Mouse (Mus musculus) hindbrain, postnatal 0 days (tissue): ENCODE measurements around the gene Slc16a10. TPM values are rescaled to one million over a fixed set of nuclear protein-coding genes. Genes with fewer than 3 reads are reported as not detected.

Experiments used
- ATAC-seq: fragments of 200-750 bp; cut with Nextera tagmentation; 2 replicates; pipeline ENCODE4 v1.8.0; 2017; ENCODE audit warnings: mild to moderate bottlenecking, moderate TSS enrichment, moderate library complexity
- DNase-seq: peaks from one replicate; pipeline ENCODE4 v3.0.0-alpha.2; 2015; ENCODE audit warnings: low spot score
- H3K27ac ChIP-seq: fragments of 300-500 bp; sonication (generic); 2 replicates; pipeline ENCODE4 v1.5.1; 2014; ENCODE audit warnings: mild to moderate bottlenecking
- H3K27me3 ChIP-seq: fragments of 300-500 bp; sonication (generic); 2 replicates; pipeline ENCODE4 v1.6.1; 2014; ENCODE audit warnings: low read length, mixed read lengths; ENCODE audit not compliant: insufficient read depth
- H3K36me3 ChIP-seq: fragments of 300-500 bp; sonication (generic); 2 replicates; pipeline ENCODE4 v1.6.1; 2014; ENCODE audit warnings: low read length, mixed read lengths; ENCODE audit not compliant: insufficient read depth
- H3K4me1 ChIP-seq: fragments of 300-500 bp; sonication (generic); 2 replicates; pipeline ENCODE4 v1.6.1; 2014; ENCODE audit warnings: antibody characterized with exemption, low read length, mixed read lengths; ENCODE audit not compliant: insufficient read depth
- H3K4me2 ChIP-seq: fragments of 300-500 bp; sonication (generic); 2 replicates; pipeline ENCODE4 v1.6.1; 2014; ENCODE audit warnings: low read depth, mild to moderate bottlenecking, low read length, moderate library complexity, mixed read lengths
- H3K4me3 ChIP-seq: fragments of 300-500 bp; sonication (generic); 2 replicates; pipeline ENCODE4 v1.5.1; 2014; ENCODE audit warnings: low read length
- H3K9ac ChIP-seq: fragments of 300-500 bp; sonication (generic); replicated peaks from 2 replicates; pipeline ENCODE4 v1.6.1; 2014; ENCODE audit warnings: mild to moderate bottlenecking, low read length, moderate library complexity, mixed read lengths
- H3K9me3 ChIP-seq: fragments of 300-500 bp; sonication (generic); 2 replicates; pipeline ENCODE4 v1.6.1; 2016; ENCODE audit warnings: low read length, mixed read lengths
- CTCF ChIP-seq: IDR thresholded peaks from 2 replicates; pipeline ENCODE4 v1.5.1; 2016; ENCODE audit warnings: antibody characterized with exemption, control low read depth, low read depth
- WGBS: fragments of 180-500 bp; shearing (Covaris S2); extraction: QIAGEN DNeasy Blood & Tissue Kit; methylation state at CpG from one replicate; pipeline ENCODE4 v1.1.7; 2014; 5-methylcytosine and 5-hydroxymethylcytosine counted together
- polyA plus RNA-seq: library from polyadenylated mRNA; unstranded; fragments of >200 nt; fragmentation: Nextera tagmentation; extraction: Ambion mirVana; gene quantifications from 2 replicates; pipeline ENCODE4 v1.2.1, GENCODE M21; 2015
- total RNA-seq: library from RNA; depleted of rRNA; stranded (reverse); fragments of >200 nt; gene quantifications from 2 replicates; pipeline ENCODE4 v1.2.3, GENCODE M21; 2014

Gene Slc16a10
- total and polyA plus RNA-seq, 2 experiments from 2014 or later: 3.4 to 4.1 TPM

DNA sequence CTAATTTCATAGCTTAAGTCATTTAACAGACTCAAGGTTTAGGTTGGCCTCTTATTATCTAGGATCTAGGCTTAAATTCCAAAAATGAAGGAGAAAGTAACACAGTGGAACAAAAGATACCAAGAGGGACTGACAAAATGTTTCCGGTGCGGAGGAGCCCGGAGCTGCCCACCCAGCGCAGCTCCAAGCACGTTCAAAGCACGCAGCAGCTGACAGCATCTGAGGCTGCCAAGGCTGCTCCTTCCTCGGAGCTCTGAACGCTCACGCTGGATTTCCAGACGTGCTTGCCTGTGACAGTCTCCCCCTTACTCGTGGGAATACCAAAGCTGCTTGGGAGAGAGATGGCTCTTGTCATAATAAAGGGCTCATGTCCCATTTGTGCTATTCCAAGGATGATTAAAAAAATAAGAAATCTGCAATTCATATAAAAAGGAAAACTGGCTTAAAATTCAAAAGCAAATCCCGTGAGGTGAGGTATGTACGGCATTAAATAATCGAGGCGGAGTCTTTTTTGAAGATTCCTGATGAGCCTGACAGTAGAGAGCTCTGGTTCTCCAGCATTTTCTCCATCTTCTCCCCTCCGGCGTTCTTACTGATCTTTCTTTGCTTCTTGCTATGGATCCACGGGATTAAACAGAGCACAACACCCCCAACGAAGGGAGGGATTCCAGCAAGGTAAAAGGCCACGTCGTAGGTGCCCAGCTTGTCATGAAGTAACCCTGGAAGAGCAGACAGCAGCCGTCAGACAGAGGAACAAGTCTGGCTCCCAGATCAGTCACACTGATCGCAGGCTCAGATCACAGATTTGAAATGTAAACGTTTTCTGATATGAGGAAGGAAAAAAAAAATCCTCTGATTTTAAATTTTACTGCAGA, 105.1 kb downstream of the Slc16a10 start:
- Histone ChIP-seq H3K27ac (peak overlapping the region; percentile 23; the same call in 1 of the 2 replicates), H3K27me3 (no peaks in the 10 kb centered on the region), H3K36me3 (no peaks in the 10 kb centered on the region), H3K4me2 (0 out of 2 replicates have a peak overlapping the region, but pooled peaks have one; percentile 19), H3K4me3 (no peak overlapping the region), H3K9me3 (no peaks in the 10 kb centered on the region), H3K9ac (0 out of 2 replicates have a peak overlapping the region, but pooled peaks have one; percentile 0), H3K4me1 (no peaks in the 10 kb centered on the region)
- ATAC-seq (peak; percentile 86), DNase-seq (peak; percentile 74)
- WGBS: 59% methylated on average over 24 of the region's 24 CpGs
- TF ChIP-seq CTCF: no peak

DNA sequence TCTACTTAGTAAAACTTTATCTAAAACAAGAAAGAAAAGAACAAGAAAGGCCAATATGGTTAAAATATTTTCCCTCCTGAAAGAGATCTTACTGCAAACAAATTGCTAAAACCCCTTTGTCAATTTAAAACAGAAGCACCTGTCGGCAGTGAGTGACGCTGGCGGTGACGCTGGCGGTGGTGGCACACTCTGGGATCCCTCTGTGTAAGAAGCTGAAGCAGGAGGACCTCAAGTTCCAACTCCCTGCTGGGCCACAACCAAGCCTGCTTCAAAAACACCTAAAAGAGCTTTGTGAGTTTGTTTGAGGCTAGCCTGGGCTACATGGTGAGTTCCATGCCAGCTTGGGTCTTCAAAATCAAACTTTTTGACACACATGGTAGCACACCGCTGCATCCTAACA, 107.1 kb downstream of the Slc16a10 start:
- no peak for TF ChIP-seq CTCF
- Histone ChIP-seq H3K4me3 (no peak overlapping the region), H3K4me2 (no peak overlapping the region), H3K9me3 (no peaks in the 10 kb centered on the region), H3K36me3 (no peaks in the 10 kb centered on the region), H3K27ac (no peak overlapping the region), H3K9ac (no peak overlapping the region), H3K4me1 (no peaks in the 10 kb centered on the region), H3K27me3 (no peaks in the 10 kb centered on the region)
- 97% methylated on average over 6 of the region's 6 CpGs for WGBS
- ATAC-seq (no peak), DNase-seq (no peak)

DNA sequence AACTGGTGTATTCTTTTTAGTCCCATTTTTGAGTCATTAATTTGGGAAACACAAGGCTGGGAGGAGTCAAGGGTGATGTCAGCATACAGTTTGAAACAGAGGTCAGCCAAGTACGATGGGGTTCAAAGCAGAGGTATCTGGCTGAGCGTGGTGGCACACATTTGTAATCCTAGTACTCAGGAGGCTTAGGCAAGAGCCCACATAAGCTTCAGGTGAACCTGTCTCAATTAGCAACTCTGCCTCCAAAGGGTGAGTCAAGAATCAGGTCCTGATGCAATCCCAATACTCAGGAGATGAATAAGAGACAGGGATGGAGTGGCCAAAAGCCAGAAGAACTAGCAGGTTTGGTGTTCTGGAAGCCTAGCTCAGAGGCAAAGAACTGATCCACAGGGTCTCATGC, 109.2 kb downstream of the Slc16a10 start:
- WGBS: 78% methylated on average over 2 of the region's 2 CpGs
- no peak overlapping the region for H3K4me3 ChIP-seq
- no peaks in the 10 kb centered on the region for H3K9me3 ChIP-seq
- DNase-seq (no peak), ATAC-seq (no peak)
- H3K9ac ChIP-seq: no peak overlapping the region
- H3K27ac ChIP-seq: no peak overlapping the region
- H3K36me3 ChIP-seq: no peaks in the 10 kb centered on the region
- no peaks in the 10 kb centered on the region for H3K27me3 ChIP-seq
- TF ChIP-seq CTCF: no peak
- H3K4me1 ChIP-seq: no peaks in the 10 kb centered on the region
- no peak overlapping the region for H3K4me2 ChIP-seq

DNA sequence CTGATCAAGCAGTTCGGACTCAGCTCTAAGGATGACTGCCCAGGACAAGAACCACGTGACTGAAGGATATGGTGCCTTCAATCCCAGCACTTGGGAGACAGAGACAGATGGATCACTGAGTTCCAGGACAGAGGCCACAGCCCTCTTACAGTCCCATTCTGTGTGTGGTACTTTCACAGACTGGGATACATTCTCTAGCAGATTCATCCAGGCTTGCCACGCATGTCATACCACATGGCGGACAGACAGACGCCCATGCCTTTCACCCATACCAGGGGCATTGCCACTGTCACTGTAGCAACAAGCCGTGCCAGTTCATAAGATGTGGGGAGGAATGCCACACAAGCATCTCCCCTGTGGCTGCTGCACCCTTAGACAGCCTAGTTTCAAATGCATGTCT, 111.3 kb downstream of the Slc16a10 start:
- H3K27ac ChIP-seq: no peak overlapping the region
- no peak overlapping the region for H3K9ac ChIP-seq
- no peak for DNase-seq
- H3K9me3 ChIP-seq: no peaks in the 10 kb centered on the region
- no peak overlapping the region for H3K4me3 ChIP-seq
- H3K36me3 ChIP-seq: no peaks in the 10 kb centered on the region
- no peaks in the 10 kb centered on the region for H3K4me1 ChIP-seq
- WGBS: 88% methylated on average over 6 of the region's 6 CpGs
- H3K27me3 ChIP-seq: no peaks in the 10 kb centered on the region
- TF ChIP-seq CTCF: no peak
- no peak overlapping the region for H3K4me2 ChIP-seq
- ATAC-seq: no peak

DNA sequence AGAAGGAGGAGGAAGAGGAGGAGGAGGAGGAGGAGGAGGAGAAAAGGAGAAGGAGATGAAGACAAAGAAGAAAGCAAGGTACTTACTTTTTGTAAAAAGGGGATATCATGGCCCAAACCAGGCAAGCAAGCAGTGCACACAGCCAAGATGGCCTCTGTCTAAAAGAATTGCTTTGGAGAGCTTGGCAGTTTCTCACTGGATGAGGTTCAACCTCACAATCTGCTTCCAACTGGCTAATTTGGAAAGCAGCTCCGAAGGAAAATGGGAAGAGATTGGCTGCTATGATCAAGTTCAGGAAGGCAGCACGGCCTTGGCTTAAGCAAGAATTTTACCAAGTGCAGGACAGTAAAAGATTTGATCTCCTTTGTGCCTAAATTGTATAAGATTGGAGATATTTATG, 112.4 kb downstream of the Slc16a10 start:
- WGBS: 63% methylated on average over 2 of the region's 2 CpGs
- Histone ChIP-seq H3K27ac (no peak overlapping the region), H3K36me3 (no peaks in the 10 kb centered on the region), H3K4me3 (no peak overlapping the region), H3K4me1 (no peaks in the 10 kb centered on the region), H3K4me2 (no peak overlapping the region), H3K27me3 (no peaks in the 10 kb centered on the region), H3K9ac (no peak overlapping the region), H3K9me3 (no peaks in the 10 kb centered on the region)
- no peak for TF ChIP-seq CTCF
- DNase-seq (no peak), ATAC-seq (no peak)

DNA sequence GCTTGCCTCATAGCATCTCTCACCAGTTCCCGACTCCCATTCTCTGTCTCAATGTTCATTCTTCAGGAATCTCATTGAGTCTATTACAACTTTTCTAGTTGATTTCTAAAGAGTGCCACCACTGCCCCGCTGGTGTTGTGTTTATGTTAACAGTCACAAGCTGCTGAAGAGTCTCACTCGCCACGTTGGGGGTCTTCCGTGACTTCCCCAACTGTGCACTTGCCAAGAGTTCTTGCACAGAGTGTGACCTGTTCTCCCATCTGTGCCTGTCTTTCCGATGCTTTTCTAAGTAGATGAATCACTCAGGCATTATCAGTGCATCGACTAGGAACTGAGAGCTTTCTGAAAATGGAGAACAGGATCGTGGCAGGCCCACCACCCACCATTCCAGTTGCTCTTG, 114.0 kb downstream of the Slc16a10 start:
- no peaks in the 10 kb centered on the region for H3K9me3 ChIP-seq
- no peaks in the 10 kb centered on the region for H3K36me3 ChIP-seq
- no peak overlapping the region for H3K27ac ChIP-seq
- 77% methylated on average over 8 of the region's 8 CpGs for WGBS
- H3K4me1 ChIP-seq: no peaks in the 10 kb centered on the region
- TF ChIP-seq CTCF: no peak
- H3K4me2 ChIP-seq: no peak overlapping the region
- no peak for ATAC-seq
- no peaks in the 10 kb centered on the region for H3K27me3 ChIP-seq
- H3K4me3 ChIP-seq: no peak overlapping the region
- H3K9ac ChIP-seq: no peak overlapping the region
- no peak for DNase-seq

DNA sequence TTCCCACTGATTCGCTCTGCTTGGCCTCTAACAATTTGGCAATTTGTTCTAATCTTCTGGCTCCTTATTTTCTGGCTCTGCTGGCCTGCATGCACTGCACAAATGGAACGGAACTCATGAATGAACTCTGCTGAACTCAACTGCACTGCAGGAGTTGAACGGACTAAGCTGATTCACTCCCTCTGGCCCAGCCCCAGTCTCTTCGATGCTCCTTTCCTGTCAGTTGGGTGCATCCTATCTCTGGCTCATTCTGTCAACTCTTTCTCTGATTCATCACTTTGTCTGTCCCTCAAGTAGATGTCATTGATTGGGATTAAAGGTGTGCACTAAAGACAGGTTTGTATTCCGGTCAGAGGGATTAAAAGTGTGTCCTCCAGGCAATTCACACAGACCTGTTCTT, 115.5 kb downstream of the Slc16a10 start:
- Histone ChIP-seq H3K36me3 (no peaks in the 10 kb centered on the region), H3K9ac (no peak overlapping the region), H3K4me3 (no peak overlapping the region), H3K27me3 (no peaks in the 10 kb centered on the region), H3K27ac (no peak overlapping the region), H3K4me1 (no peaks in the 10 kb centered on the region), H3K4me2 (no peak overlapping the region), H3K9me3 (no peaks in the 10 kb centered on the region)
- ATAC-seq (no peak), DNase-seq (no peak)
- no peak for TF ChIP-seq CTCF
- 87% methylated on average over 5 of the region's 5 CpGs for WGBS
